Mouse (Mus musculus) thymus, postnatal 10 days (tissue): ENCODE measurements around the gene Zfp709.
"Not testable (repeated sequence)": the region's sequence is repeated elsewhere in the genome, so short reads cannot be mapped to it uniquely, and the experiment has no call there.

Experiments
- DNase-seq, 2 experiments: peaks; one replicate each; pipeline ENCODE4 v3.0.0; 2021; ENCODE audit warnings: low spot score in 2 of 2

The Zfp709 gene

DNA sequence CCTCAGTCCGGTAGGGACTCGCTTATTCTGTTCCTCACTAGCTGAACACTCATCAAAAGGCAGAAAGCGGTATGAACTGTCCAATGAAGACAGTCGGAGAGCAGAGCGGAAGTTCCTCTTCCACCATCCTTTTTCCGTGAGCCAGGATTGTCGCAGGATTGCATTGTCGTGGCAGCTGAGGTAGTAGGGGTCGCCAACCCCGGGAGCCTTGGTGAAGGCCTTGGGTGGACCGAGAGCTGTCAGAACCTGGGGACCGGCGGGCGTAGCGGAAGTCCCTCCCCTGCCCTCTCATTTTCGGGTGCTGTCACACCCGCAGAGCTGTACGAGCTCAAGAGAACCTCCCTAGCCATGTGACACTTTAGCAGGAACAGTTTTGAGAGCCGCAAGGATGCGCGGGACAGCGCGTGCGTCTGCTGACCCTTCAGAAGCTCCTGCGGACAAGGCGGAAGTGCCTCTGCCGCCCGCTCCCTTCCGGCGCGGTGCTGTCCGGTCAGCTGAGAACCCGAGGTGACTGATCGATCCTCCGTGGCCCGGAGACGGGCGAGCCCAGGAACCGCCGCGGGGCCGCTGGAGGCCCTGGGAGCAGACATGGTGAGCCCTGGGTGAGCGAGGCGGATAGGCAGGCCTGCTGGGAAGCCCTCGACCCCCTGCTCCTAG, at the start of gene Zfp709:
Gene Zfp709, plus strand, starts transcription at position 402 of the 657 bp plus-strand sequence.
- peak; percentile 40 to 50 for DNase-seq

DNA sequence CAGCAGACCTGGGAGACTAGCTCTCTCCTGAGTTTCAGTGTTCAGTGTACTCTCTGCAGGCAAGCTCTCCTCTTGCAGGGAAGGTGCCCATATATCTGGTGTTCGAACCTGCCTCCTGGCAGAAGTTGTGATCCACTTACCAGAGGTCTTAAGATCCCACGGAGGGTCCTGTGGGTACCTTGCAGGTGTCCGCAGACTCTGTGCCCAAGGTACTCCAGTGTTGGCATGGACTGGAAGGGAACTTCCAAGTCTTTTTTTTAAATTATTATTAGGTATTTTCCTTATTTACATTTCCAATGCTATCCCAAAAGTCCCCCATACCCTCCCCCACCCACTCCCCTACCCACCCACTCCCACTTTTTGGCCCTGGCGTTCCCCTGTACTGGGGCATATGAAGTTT, 43.6 kb upstream of the Zfp709 start:
- not testable (repeated sequence) for DNase-seq

GRCm38 (mm10) chr8:71841201-71841817, 40.5 kb upstream of the Zfp709 start:
- not testable (repeated sequence) for DNase-seq

DNA sequence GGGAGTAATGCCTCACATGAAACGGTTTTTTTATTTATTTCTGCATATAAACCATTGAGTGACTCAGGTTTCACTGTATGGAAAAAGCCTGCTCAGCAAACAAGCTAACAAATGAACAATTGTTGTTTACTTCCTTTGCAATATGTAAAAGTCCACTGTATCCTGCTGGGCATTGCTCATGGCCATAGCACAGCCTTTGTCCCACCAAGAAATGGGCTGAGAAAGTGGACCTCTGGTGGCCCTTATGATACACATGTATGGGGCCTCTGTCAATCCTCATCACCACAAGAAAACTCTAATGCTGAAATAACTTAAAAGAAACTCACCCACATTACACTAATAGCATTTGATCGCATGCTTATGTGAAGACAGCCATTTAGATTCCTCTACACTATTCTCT, 39.3 kb upstream of the Zfp709 start:
- not testable (repeated sequence) for DNase-seq

- not testable (repeated sequence) for DNase-seq
These were observed 37.4 kb upstream of the Zfp709 start for GRCm38 (mm10) chr8:71844453-71844852.

GRCm38 (mm10) chr8:71845993-71846483, 35.8 kb upstream of the Zfp709 start:
- not testable (repeated sequence) for DNase-seq

GRCm38 (mm10) chr8:71846745-71847144, 35.1 kb upstream of the Zfp709 start:
- DNase-seq, result not testable (repeated sequence)

- not testable (repeated sequence) for DNase-seq
These were observed 30.8 kb upstream of the Zfp709 start for GRCm38 (mm10) chr8:71851014-71851413.

DNA sequence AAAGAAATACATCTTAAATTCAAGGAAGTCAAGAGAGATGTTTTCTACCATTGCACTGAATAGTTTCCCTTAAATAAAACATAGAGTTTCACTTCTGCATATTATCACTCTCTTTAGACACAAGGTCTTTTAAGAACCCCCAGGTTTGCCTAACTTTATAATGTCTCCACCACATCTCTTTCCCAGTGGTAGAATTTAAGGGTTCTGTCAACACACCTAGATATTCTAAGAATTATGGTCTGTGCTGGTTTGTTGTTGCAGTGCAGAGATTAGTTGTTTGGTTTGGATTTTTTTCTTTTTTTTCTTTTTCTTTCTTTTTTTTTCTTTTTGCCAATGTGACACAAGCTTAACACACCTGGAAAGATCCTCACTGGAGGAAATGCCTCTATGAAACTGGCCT, 28.5 kb upstream of the Zfp709 start:
- DNase-seq, result not testable (repeated sequence)

DNA sequence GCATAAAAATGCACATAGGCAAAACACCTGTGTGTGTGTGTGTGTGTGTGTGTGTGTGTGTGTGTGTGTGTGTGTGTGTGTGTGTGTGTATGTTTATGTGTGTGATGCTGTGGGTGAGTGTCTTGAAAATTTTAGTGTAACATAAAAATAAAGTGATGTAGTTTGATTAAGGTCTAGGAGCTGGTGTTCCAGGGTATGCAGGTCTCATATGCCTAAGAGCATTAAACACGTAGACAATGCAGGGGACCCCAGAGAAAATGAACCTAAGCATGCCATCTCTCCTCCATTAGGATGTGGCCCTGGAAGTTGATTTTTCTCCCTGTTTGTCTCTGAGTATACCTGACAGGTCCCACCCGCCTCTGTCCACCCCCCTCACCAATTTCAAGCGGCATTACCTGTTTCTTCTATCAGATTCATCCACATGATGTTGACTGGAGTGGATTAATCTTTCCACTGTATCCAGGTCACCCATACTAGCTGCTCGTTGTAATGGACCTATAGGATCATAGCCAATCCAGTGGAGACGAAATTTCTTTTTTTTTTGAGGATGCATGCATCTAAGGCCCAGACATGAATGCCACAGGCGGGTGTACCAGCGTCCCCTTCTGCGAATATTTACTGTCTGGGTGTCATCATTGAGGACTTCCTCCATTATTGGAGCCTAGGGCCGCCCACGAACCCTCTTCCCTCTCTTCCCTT, 25.0 kb upstream of the Zfp709 start:
- not testable (repeated sequence) for DNase-seq

- not testable (repeated sequence) for DNase-seq
These were observed 24.5 kb upstream of the Zfp709 start for GRCm38 (mm10) chr8:71857364-71857763.

GRCm38 (mm10) chr8:71861551-71861950, 20.3 kb upstream of the Zfp709 start:
- not testable (repeated sequence) for DNase-seq

DNA sequence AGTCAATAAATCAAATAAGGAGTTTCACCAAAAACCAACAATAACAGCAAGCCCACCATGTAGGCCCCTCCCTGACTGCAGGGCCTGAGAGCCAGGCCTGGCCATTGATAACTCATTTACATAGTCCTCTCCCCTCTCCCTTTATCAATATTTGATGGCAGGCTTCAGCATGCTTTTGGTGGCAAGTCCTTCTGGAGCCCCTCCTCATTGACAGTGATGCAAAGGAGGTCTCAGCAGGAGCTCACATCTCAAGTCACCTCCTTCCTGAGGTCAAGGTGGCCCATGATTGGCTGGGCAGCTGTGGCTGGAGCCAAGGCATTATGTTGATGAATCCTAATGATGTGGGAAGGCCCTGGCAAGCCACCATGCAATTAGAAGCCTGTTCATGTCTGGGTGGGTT, 19.8 kb upstream of the Zfp709 start:
- DNase-seq, result not testable (repeated sequence)

- not testable (repeated sequence) for DNase-seq
These were observed 18.8 kb downstream of the Zfp709 start for GRCm38 (mm10) chr8:71900666-71901065.

- DNase-seq, result not testable (repeated sequence)
These were observed 21.3 kb downstream of the Zfp709 start for GRCm38 (mm10) chr8:71903084-71903483.

DNA sequence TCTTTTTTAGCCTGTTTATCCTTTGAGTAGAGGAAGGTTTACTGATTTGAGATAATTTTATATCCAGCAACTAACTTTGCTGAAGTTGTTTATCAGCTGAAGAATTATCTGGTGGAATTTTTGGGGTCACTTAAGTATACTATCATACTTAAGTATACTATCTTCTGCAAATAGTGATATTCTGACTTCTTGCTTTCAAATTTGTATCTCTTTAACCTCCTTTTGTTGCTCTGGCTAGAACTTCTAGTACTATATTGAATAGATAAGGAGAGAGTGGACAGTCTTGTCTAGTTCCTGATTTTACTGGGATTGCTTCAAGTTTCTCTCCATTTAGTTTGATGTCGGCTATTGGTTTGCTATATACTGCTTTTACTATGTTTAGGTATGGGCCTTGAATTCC, 25.0 kb downstream of the Zfp709 start:
- no peak for DNase-seq

GRCm38 (mm10) chr8:71907798-71908257, 26.0 kb downstream of the Zfp709 start:
- DNase-seq, result no peak

- DNase-seq, result peak; percentile 78 to 83
These were observed 26.8 kb downstream of the Zfp709 start, which contains the start of the genes Zfp882 and Zfp617 for GRCm38 (mm10) chr8:71908309-71909261. Gene Zfp882, plus strand, starts transcription at chr8:71908608. Gene Zfp617, plus strand, starts transcription at chr8:71908635.

DNA sequence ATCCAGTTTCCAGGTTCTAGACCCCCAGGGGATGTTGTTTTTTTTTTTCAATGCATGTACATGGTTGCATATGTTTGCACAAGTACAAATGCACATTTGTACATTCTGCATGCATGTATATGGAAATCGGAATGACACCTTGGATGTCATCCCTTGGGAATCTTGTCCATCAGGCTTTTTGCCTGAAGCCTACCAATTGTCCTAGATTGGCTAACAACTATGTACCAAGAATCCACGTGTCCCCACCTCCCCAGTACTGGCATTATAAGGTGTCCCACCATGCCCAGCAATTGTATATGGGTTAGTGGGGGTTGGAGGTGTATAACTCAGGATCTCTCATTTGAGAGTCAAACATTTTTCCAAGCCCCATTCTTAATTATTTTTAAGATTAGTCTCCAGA, 30.5 kb downstream of the Zfp709 start:
- no peak for DNase-seq

- peak; percentile 89 to 92 for DNase-seq
These were observed 41.0 kb downstream of the Zfp709 start for GRCm38 (mm10) chr8:71922567-71923401.
